Mouse (Mus musculus): ENCODE measurements around the gene N4bp2.
A peak's percentile ranks its signal among the peaks of the same experiment; 100 is the strongest.

N4bp2 gene

GRCm38 (mm10) chr5:65827102-65827501 lies 63.8 kb downstream of the N4bp2 start:
- no peak for DNase-seq (ENCODE audit: low spot score)

DNA sequence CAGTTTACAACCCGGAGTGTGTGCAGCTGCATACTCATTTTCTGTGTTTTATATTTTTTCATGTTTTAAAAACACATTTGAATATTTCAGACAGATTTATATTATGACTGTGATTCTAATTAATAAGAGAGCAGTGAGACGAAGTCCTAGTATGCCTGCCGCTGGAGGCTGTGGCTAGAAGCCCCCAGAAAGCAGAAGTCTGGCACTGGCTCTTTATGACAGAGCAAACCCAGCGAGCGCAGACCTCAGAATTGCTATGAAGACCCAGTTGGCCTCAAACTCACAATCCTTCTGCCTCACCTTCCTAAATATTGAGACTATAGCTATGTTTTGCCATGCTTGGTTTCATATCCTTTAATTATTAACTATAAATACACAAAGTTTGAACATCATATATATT lies 64.9 kb downstream of the N4bp2 start:
- DNase-seq (ENCODE audit: low spot score): no peak

DNA sequence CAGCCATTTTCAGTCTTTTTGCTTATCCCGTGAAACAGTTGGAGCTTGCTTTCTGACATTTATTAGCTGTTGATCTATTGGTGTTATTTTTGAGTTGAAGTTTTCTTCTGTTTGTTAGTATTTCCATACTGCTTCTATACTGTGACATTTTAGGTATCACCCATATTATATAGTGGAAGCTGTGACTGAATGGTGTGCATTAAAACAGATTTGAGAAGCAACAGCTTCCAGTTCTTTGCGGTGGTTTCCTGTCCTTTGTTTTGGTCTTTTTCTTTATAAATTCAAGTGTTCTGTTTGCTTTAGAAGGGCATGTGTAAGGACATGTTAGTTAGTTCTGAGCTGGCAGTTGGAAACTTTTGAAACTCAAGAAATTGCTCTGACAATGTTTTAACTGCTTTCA lies 65.7 kb downstream of the N4bp2 start:
- no peak for DNase-seq (ENCODE audit: low spot score)

DNA sequence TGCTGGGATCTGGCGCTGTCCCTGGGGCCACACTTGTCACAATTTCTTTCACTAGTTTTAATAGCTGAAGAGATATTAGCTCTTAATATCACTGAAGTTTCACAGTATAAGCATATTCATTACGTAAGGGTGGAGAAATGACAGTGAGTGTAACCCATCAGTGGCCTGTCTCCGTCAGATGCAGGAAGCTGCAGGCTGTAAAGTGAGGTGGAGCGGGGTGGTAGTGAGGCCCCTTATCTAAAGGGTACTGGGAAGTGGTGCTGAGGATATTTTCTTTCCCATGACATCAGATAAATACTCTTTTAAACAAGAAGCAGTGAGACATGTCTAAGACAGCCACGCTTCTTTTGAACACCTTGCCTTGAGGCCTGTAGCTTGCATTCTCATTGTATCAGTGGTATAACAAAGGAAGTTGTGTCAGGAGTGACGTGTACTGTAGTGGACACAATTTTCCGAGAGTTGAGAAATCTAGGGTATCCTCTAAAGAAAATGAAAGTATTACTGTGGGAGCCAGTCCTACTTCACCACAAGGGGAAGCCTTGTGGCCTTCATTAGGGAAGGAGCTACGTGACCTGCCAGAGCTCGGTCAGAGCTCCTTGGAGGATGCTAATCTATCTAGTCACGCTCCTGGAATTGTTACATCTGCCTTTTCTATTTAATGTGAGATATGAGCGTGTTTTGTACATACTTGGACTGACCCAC lies 68.7 kb downstream of the N4bp2 start:
- DNase-seq (ENCODE audit: low spot score): no peak

DNA sequence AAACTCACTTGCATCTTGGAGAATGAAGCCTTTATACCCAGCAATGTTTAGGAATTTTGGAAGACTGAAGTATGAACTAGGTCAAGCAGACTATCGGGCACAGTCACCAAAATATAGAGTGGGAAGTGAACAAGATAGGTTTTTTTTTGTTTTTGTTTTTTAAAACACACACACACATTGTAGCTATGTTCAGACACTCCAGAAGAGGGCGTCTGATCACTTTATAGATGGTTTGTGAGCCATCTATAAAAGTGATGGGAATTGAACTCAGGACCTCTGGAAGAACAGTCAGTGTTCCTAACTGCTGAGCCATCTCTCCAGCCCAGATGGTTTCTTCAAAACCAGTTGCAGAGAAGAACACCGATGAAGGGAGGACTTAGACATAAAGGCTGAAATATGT lies 69.8 kb downstream of the N4bp2 start:
- no peak for DNase-seq (ENCODE audit: low spot score)

GRCm38 (mm10) chr5:65833766-65834498 lies 70.6 kb downstream of the N4bp2 start:
- DNase-seq (ENCODE audit: low spot score): no peak

GRCm38 (mm10) chr5:65838053-65838452 lies 74.7 kb downstream of the N4bp2 start:
- DNase-seq (ENCODE audit: low spot score): peak; percentile 27

- DNase-seq (ENCODE audit: low spot score): no peak
Observed at GRCm38 (mm10) chr5:65842947-65843346, 79.6 kb downstream of the N4bp2 start.

GRCm38 (mm10) chr5:65846534-65846933 lies 83.2 kb downstream of the N4bp2 start:
- no peak for DNase-seq (ENCODE audit: low spot score)

GRCm38 (mm10) chr5:65846958-65847357 lies 83.6 kb downstream of the N4bp2 start:
- no peak for DNase-seq (ENCODE audit: low spot score)

- DNase-seq (ENCODE audit: low spot score): no peak
Observed at GRCm38 (mm10) chr5:65847656-65848055, 84.3 kb downstream of the N4bp2 start.

DNA sequence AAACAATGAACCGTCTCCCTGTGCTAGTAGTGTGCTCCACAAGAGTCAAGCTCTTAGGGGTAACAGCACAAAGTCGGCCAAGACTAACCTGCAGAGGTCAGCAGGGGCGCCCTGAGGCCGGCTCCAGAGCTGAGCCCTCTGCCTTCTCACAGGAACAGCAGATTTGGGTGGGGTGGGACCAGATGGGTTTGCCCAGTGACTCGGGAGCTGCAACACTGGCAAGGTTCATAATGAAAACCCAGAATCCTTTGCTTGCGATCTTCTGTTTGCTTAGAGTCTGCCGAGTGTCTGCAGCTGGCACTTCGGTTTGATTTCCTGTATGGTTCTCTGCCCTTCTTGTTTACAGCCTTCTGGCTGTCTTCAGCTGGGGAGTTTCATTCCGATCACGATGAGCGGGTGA lies 87.4 kb downstream of the N4bp2 start:
- no peak for DNase-seq (ENCODE audit: low spot score)

DNA sequence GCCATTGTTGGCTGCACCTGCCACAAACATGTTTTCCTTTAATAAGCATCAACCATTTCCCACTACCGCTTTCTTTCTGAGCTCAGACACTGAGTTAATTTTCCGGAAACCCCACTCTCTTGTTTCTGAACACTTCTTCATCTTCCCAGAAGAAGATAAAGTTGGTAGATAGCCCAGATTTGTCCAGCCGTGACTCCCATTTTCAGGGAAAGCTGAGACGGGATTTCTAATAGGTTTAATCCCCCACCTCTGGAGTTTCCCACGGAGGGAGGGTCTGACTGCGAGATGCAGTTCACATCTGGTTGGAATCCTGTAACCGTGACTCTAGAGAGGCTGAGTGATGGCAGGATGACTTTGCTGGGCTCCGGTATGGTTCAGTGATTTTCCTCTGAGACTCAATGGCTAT lies 91.5 kb downstream of the N4bp2 start:
- DNase-seq (ENCODE audit: low spot score): peak; percentile 31

- no peak for DNase-seq (ENCODE audit: low spot score)
Observed at GRCm38 (mm10) chr5:65855571-65855970, 92.2 kb downstream of the N4bp2 start.

- DNase-seq (ENCODE audit: low spot score): no peak
Observed at GRCm38 (mm10) chr5:65856591-65857411, 93.5 kb downstream of the N4bp2 start.

DNA sequence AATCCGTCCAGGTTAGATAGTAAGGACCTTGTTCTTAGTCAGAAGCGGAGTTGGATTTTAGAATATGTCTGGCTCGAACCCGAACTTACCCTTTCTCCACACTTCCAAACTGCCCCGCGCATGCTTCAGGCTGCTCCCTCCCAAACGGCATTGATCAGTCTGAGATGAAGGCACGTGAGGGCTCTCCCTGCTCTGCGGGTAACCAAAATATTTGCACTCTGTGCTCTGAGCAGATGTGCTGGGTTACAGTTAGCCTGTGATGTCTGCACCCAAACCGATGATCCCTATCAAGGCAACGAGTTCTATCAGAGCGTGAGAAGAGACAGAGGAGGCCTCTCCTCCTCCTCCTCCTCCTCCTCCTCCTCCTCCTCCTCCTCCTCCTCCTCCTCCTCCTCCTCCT lies 94.6 kb downstream of the N4bp2 start:
- no peak for DNase-seq (ENCODE audit: low spot score)

DNA sequence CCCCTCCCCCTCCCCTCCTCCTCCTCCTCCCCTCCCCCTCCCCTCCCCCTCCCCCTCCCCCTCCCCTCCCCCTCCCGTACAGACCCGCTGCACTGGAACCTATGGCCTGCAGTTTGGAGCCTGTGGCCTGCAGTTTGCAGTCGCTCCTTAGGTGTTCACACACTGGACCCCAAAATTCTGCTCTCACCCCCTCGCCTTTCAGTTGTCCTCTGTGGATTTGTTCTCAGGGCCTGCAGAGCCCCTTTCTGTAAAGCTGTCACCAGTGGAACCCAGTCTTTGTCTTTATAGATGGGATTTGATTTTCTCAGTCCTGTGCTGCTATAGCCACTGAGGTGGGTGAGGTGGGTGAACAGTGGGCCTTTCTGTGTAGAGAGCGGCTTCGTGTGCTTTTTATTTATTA lies 95.0 kb downstream of the N4bp2 start:
- DNase-seq (ENCODE audit: low spot score): no peak

DNA sequence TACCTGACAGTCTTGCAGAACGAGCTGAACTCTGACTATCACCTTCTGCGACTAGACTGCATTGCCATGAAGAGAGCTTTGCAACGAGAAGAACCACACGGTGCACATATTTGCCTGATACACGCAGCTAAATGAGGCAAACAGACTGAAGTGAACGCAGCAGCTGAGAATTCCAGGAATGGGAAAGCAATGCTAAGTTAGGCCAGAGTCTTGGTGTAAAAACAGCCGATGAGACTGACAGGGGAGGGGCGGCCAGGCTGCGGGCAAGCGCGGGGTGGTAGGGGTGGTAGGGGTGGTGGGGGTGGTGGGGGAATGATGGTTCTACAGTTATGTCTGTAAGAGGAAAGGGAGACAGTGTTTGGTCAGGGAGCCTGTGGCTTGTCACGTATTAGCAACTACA lies 95.6 kb downstream of the N4bp2 start:
- DNase-seq (ENCODE audit: low spot score): peak; percentile 32

DNA sequence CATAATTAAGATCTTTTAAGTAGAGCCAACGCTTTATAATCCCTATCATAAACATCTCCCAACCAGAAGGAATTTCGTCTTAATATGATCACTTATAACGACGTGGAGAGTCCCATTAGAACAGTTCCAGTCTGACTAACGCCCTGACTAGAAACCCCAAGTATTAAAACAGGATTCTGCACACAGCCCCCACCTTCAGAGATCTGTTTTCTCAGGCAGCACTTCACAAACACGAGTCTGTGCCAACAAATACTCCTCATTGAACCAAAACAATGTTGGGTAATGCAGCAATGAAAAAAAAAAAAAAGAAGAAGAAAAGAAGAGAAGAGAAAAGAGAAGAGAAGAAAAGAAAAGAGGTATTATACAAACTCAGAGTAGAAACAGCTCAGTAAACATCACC lies 96.1 kb downstream of the N4bp2 start:
- DNase-seq (ENCODE audit: low spot score): no peak

DNA sequence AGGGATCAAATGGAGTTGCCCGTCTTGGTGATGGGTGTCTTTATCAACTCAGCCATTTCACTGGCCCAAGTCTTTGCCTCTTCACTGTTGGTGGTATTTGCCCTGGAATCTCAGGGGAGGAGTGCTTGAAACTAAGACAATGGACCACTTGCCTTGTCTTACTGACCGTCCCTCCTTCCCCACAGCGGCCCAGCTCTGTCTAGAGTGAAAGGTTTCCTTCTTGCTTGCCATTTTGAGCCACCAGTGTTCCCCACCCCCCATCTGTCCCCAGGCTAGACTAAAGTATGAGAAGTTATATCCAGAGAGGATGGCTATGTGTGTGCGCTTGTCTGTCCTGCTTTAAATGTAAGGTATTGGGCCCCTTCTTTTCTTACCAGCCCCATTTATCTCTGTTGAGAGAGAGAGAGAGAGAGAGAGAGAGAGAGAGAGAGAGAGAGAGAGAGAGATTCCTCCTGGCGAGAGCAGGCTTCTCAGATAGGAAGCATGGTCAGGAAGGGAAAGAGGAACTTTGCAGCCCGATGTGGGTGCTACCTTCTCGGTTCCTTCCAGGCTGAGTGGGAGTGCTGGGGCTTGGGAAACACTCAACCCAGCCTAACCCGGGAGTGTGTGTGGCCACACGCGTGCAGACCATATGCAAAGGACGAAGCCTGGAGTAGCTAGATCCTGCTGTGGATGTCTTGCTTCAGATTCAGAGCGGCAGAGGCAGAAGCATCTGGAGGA lies 97.1 kb downstream of the N4bp2 start:
- no peak for DNase-seq (ENCODE audit: low spot score)

GRCm38 (mm10) chr5:65861154-65861944 lies 98.0 kb downstream of the N4bp2 start, which contains the start of gene Rhoh:
Rhoh (plus strand) TSS chr5:65861213.
- no peak for DNase-seq (ENCODE audit: low spot score)
